Mouse (Mus musculus): ENCODE measurements around the gene Rassf5. TPM values are rescaled to one million over a fixed set of nuclear protein-coding genes. Genes with fewer than 3 reads are reported as not detected.
A peak's percentile ranks its signal among the peaks of the same experiment; 100 is the strongest.

Rassf5 gene
- polyA plus RNA-seq (2012; fragmentation: generic; extraction: Trizol) = 2.3 TPM
- long read RNA-seq, experiment 1, partial matches to known transcripts = 0 of 1 reads
- long read RNA-seq, experiment 1, other reads (novel, unspliced or antisense) = 0 of 1 reads
- long read RNA-seq, experiment 2, transcript Rassf5-201 (6 exons, 3,485 nt) = major isoform, 50 of 55 reads
- long read RNA-seq, experiment 2, partial matches to known transcripts = 1 of 55 reads
- long read RNA-seq, experiment 2, other reads (novel, unspliced or antisense) = 4 of 55 reads

DNA sequence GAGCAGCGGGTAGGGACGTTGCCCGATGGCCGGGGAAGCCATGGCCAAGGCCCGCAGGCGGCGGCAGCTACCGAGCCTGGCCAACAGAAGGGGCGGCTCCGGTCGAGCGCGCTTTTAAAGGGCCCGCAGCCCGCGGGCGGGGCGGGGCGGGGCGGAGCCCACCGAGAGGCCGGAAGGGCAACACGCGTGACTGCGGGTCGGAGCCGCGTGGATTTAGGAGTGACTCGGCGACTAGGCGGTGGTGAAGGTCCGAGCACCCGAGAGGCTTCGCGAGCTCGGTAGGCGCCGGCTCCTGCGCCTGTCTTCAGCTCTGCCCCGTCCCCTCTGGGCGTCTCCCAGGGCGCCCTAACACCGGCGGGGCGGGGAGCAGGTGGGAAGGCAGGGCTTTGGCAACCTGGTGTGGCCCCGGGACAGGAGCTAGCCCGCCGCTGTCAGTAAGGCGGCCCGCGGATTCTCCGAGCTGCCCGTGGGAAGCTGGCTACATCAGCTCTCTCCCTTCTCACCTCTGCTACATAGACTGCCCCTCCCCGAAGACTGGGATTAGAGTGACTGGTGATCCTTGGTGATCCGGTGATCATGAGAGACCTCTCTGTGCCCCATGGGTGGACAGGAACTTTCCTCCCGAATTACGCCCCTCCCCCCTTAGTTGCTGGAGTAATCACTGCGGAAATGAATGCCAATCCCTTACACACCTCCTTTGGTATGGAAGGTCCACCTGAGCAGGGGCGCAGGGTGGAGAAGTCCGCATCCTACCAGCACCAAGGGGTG lies at the start of gene Rassf5:
Gene Rassf5 (minus strand): TSS at position 170 of the 768 bp plus-strand sequence.
- no peaks in the 10 kb centered on the region for H3K36me3 ChIP-seq (ENCODE audit: control insufficient read depth, insufficient read depth)
- H3K4me3 ChIP-seq (ENCODE audit: insufficient read depth, poor library complexity, severe bottlenecking) = peak within 1 kb of the TSS; percentile 40
- peak within 1 kb of the TSS; percentile 69 for H3ac ChIP-seq (ENCODE audit: control insufficient read depth, insufficient read length, low read depth)
- no peaks in the 10 kb centered on the region for H3K79me2 ChIP-seq (ENCODE audit: control insufficient read depth, insufficient read depth)
- H3K79me3 ChIP-seq (ENCODE audit: low read depth) = peaks cover under 1% of the 10 kb centered on the region
- H3K27me3 ChIP-seq (ENCODE audit: control insufficient read depth, insufficient read depth, insufficient read length) = no peaks in the 10 kb centered on the region
- no peak for TF ChIP-seq MAX (IDR thresholded peaks at IDR 0.05)
- TF ChIP-seq USF1 (IDR thresholded peaks at IDR 0.05; ENCODE audit: low read depth) = no peak
- TF ChIP-seq MYOD1 (IDR thresholded peaks at IDR 0.05; ENCODE audit: control insufficient read depth, insufficient read length, low read depth) = no peak
- TF ChIP-seq CEBPB (IDR thresholded peaks at IDR 0.05; ENCODE audit: low read depth) = no peak
- no peak for TF ChIP-seq CTCF (IDR thresholded peaks at IDR 0.05; ENCODE audit: control insufficient read depth, insufficient read depth, insufficient read length)
- TF ChIP-seq MYOG (IDR thresholded peaks at IDR 0.05; ENCODE audit: control insufficient read depth, extremely low read depth, insufficient read length) = no peak
- TF ChIP-seq FOSL1 (IDR thresholded peaks at IDR 0.05; ENCODE audit: insufficient read depth, low read length, poor library complexity, severe bottlenecking) = no peak

DNA sequence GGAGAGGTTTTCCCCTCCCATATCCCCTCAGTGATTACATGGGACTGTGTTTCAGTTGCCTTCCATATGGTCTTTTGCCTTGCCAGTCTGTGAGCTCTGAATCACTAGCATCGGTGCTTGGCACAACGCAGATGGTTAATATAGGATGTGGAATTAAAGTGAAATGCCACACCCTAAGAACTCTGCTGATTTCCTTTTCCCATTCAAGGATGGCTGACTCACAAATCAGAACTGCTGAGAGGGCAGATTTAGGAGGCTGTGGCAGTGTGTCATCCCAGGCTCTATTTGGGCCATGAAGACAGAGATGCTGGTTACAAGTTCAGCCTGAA lies 48.8 kb upstream of the Rassf5 start:
- no peaks in the 10 kb centered on the region for H3K79me3 ChIP-seq (ENCODE audit: low read depth)
- no peaks in the 10 kb centered on the region for H3K27me3 ChIP-seq (ENCODE audit: control insufficient read depth, insufficient read depth, insufficient read length)
- no peak overlapping the region for H3ac ChIP-seq (ENCODE audit: control insufficient read depth, insufficient read length, low read depth)
- peaks cover 21% of the 10 kb centered on the region for H3K36me3 ChIP-seq (ENCODE audit: control insufficient read depth, insufficient read depth)
- TF ChIP-seq CEBPB (IDR thresholded peaks at IDR 0.05; ENCODE audit: low read depth) (no peak), USF1 (IDR thresholded peaks at IDR 0.05; ENCODE audit: low read depth) (no peak), CTCF (IDR thresholded peaks at IDR 0.05; ENCODE audit: control insufficient read depth, insufficient read depth, insufficient read length) (no peak), FOSL1 (IDR thresholded peaks at IDR 0.05; ENCODE audit: insufficient read depth, low read length, poor library complexity, severe bottlenecking) (no peak), MAX (IDR thresholded peaks at IDR 0.05) (no peak)
- H3K79me2 ChIP-seq (ENCODE audit: control insufficient read depth, insufficient read depth) = no peaks in the 10 kb centered on the region
- H3K4me3 ChIP-seq (ENCODE audit: insufficient read depth, poor library complexity, severe bottlenecking) = no peak overlapping the region

DNA sequence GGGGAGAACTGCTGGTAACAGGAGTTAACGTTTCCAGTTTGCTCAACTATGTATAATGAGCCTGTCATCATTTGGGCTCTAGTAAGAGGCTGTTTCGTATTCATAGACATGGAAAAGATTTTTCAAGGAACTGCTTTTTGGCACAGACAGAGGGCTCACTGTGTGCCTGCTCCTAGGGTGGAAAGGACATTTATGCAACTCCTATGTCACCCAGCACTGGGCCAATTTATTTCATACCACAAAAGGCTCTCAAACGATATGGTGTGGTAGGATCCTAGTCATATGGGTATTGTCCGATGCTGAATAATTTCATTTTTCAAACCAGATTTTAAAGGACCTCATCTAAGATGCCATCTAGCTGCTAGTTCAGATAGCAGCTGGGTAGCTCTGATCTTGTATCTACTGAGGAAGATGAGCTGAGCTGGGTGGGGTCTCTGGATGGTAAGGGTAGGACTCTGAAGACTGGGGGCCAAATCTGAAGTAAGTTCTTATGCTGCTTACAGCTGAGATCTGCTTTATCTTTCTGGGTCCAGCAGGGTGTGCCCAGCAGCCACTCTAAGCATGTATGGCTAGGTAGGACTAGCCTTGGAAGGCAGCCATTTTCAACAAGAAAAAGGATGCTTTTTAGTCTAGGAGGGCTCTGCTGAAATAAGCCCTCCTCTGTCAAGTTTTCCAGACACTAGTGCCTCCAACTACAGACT lies 48.3 kb upstream of the Rassf5 start:
- Histone ChIP-seq H3K36me3 (ENCODE audit: control insufficient read depth, insufficient read depth) (peaks cover 24% of the 10 kb centered on the region), H3K4me3 (ENCODE audit: insufficient read depth, poor library complexity, severe bottlenecking) (no peak overlapping the region), H3K27me3 (ENCODE audit: control insufficient read depth, insufficient read depth, insufficient read length) (no peaks in the 10 kb centered on the region), H3K79me3 (ENCODE audit: low read depth) (no peaks in the 10 kb centered on the region), H3ac (ENCODE audit: control insufficient read depth, insufficient read length, low read depth) (no peak overlapping the region), H3K79me2 (ENCODE audit: control insufficient read depth, insufficient read depth) (no peaks in the 10 kb centered on the region)
- TF ChIP-seq FOSL1 (IDR thresholded peaks at IDR 0.05; ENCODE audit: insufficient read depth, low read length, poor library complexity, severe bottlenecking) = no peak
- no peak for TF ChIP-seq MYOG (IDR thresholded peaks at IDR 0.05; ENCODE audit: control insufficient read depth, extremely low read depth, insufficient read length)
- no peak for TF ChIP-seq CTCF (IDR thresholded peaks at IDR 0.05; ENCODE audit: control insufficient read depth, insufficient read depth, insufficient read length)
- no peak for TF ChIP-seq USF1 (IDR thresholded peaks at IDR 0.05; ENCODE audit: low read depth)
- no peak for TF ChIP-seq MAX (IDR thresholded peaks at IDR 0.05)
- no peak for TF ChIP-seq CEBPB (IDR thresholded peaks at IDR 0.05; ENCODE audit: low read depth)
- TF ChIP-seq MYOD1 (IDR thresholded peaks at IDR 0.05; ENCODE audit: control insufficient read depth, insufficient read length, low read depth) = no peak

DNA sequence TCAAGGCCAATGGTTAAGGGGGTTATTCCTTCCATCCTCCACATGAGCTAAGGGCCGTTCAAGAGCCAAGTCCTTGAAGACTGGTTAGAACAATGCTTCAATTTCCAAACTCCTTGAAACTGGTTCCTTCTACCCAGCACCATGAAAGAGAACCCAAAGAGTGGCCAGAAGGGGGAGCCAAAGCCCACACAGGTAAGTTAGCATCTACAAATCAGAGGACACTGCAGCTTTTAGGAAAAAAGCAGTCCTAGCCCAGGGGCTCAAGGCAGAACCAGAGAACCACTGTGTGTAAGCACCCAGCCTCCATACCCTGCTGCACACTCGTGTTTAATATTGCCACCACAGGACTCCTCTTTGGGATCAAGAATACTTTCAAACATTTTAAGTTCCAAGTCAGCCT lies 45.6 kb upstream of the Rassf5 start:
- H3K27me3 ChIP-seq (ENCODE audit: control insufficient read depth, insufficient read depth, insufficient read length) = no peaks in the 10 kb centered on the region
- no peaks in the 10 kb centered on the region for H3K79me3 ChIP-seq (ENCODE audit: low read depth)
- no peak overlapping the region for H3K4me3 ChIP-seq (ENCODE audit: insufficient read depth, poor library complexity, severe bottlenecking)
- peaks cover 20% of the 10 kb centered on the region for H3K36me3 ChIP-seq (ENCODE audit: control insufficient read depth, insufficient read depth)
- no peaks in the 10 kb centered on the region for H3K79me2 ChIP-seq (ENCODE audit: control insufficient read depth, insufficient read depth)
- no peak for TF ChIP-seq FOSL1 (IDR thresholded peaks at IDR 0.05; ENCODE audit: insufficient read depth, low read length, poor library complexity, severe bottlenecking)
- no peak overlapping the region for H3ac ChIP-seq (ENCODE audit: control insufficient read depth, insufficient read length, low read depth)

DNA sequence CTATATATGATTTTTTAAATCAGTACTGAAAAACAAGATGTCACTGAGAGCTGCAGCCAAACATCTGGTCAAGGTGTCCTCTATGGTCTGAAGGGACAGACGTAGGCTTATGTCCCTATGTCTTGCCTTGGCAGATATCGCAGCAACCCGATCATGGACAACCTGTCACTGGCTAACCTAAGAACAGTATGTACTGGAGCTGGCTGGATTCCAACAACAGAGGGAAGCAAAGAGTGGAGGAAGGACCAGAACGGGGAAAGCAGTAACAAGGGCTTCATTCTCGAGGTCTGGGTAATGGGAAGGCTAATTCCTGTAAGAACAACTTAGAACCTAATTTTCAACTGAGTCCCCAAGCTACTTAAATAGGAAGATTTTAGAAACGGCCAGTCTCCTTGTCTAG lies 43.9 kb upstream of the Rassf5 start:
- Histone ChIP-seq H3K4me3 (ENCODE audit: insufficient read depth, poor library complexity, severe bottlenecking) (no peak overlapping the region), H3K36me3 (ENCODE audit: control insufficient read depth, insufficient read depth) (peaks cover 15% of the 10 kb centered on the region), H3K79me2 (ENCODE audit: control insufficient read depth, insufficient read depth) (no peaks in the 10 kb centered on the region), H3K79me3 (ENCODE audit: low read depth) (no peaks in the 10 kb centered on the region), H3K27me3 (ENCODE audit: control insufficient read depth, insufficient read depth, insufficient read length) (no peaks in the 10 kb centered on the region), H3ac (ENCODE audit: control insufficient read depth, insufficient read length, low read depth) (no peak overlapping the region)
- no peak for TF ChIP-seq CEBPB (IDR thresholded peaks at IDR 0.05; ENCODE audit: low read depth)
- TF ChIP-seq MAX (IDR thresholded peaks at IDR 0.05) = no peak
- TF ChIP-seq FOSL1 (IDR thresholded peaks at IDR 0.05; ENCODE audit: insufficient read depth, low read length, poor library complexity, severe bottlenecking) = no peak
- no peak for TF ChIP-seq CTCF (IDR thresholded peaks at IDR 0.05; ENCODE audit: control insufficient read depth, insufficient read depth, insufficient read length)
- TF ChIP-seq USF1 (IDR thresholded peaks at IDR 0.05; ENCODE audit: low read depth) = no peak
- TF ChIP-seq MYOD1 (IDR thresholded peaks at IDR 0.05; ENCODE audit: control insufficient read depth, insufficient read length, low read depth) = no peak
- no peak for TF ChIP-seq MYOG (IDR thresholded peaks at IDR 0.05; ENCODE audit: control insufficient read depth, extremely low read depth, insufficient read length)

Data from C2C12 (cell line).